Mouse (Mus musculus) gastrocnemius, postnatal 25 days (tissue): ENCODE measurements around the gene Mrpl38. TPM values are rescaled to one million over a fixed set of nuclear protein-coding genes. Genes with fewer than 3 reads are reported as not detected.
"Not testable (repeated sequence)": the region's sequence is repeated elsewhere in the genome, so short reads cannot be mapped to it uniquely, and the experiment has no call there.

ENCODE experiments used
- DNase-seq: peaks from one replicate; pipeline ENCODE4 v3.0.0; 2022
- total RNA-seq, 2 experiments: library from RNA; stranded (reverse); gene quantifications; 1 replicate in 1 of 2; 2 replicates in 1 of 2; pipeline ENCODE4 v1.2.3; 2021

The Mrpl38 gene
- total RNA-seq, 2 experiments from 2014 or later = 48.7 to 50.8 TPM

- peak; percentile 4 for DNase-seq
Measured at GRCm38 (mm10) chr11:116093771-116094565, 44.7 kb downstream of the Mrpl38 start.

GRCm38 (mm10) chr11:116092959-116093358, 45.7 kb downstream of the Mrpl38 start:
- not testable (repeated sequence) for DNase-seq

- DNase-seq = no peak
Measured at GRCm38 (mm10) chr11:116091591-116091990, 47.1 kb downstream of the Mrpl38 start.

DNA sequence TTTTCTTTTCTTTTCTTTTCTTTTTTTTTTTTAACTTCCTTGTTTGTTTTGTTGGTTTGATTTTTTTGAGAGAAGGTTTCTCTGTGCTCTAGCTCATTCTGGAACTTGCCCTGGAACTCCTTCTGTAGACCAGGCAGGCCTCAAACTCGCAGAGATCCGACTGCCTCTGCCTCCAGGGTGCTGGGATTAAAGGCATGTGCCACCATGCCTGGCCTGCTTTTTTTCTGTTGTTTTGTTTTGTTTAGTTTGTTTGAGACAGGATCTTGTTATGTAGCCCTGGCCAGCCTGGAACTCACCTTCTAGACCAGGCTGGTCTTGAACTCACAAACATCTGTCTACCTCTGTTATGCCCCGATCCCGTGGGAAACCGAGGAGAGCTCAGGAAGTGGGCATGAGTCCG, 49.1 kb downstream of the Mrpl38 start:
- DNase-seq = no peak

DNA sequence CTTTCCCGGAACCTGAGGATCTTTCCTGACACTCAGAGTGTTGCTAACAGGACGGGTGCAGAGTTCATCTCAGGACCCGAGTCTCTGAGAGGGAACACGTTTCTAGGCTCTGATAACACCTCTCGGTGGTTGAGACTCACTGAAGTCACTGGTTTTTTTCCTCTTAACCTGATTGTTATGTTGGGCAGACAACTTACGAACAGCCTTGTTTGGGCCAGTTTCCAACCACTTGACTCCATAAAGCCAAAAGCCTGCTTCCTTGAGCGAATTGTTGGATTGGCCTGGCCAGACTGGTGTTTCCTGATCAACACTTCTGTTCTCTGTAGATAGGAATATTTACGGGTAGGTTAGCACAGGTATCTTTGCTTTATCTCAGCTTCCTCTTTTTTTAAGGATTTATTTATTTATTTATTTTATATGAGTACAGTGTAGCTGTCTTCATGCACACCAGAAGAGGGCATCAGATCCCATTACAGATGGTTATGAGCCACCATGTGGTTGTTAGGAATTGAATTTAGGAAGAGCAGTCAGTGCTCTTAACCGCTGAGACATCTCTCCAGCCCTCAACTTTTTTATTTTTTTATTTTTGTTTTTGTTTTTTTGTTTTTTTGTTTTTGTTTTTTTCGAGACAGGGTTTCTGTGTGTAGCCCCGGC, 49.8 kb downstream of the Mrpl38 start:
- DNase-seq = no peak

DNA sequence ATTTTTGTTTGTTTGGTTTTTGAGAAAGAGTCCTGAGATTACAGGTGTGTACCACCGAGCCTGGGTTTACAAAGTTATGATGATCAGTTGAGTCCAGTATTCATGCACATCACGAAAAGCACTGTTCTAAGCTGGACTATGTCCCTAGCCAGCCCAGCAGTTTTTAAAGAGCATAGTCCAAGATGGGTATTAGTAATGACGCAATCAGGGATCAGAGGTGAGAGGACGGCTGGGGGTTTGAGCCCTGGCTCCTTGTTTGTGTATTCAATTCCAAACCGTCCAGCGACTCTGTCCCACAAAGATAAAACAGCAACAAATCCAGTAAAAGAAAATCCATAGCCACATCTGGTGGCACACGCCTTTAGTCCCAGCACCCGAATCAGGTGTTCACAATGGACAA, 50.5 kb downstream of the Mrpl38 start:
- DNase-seq = no peak

DNA sequence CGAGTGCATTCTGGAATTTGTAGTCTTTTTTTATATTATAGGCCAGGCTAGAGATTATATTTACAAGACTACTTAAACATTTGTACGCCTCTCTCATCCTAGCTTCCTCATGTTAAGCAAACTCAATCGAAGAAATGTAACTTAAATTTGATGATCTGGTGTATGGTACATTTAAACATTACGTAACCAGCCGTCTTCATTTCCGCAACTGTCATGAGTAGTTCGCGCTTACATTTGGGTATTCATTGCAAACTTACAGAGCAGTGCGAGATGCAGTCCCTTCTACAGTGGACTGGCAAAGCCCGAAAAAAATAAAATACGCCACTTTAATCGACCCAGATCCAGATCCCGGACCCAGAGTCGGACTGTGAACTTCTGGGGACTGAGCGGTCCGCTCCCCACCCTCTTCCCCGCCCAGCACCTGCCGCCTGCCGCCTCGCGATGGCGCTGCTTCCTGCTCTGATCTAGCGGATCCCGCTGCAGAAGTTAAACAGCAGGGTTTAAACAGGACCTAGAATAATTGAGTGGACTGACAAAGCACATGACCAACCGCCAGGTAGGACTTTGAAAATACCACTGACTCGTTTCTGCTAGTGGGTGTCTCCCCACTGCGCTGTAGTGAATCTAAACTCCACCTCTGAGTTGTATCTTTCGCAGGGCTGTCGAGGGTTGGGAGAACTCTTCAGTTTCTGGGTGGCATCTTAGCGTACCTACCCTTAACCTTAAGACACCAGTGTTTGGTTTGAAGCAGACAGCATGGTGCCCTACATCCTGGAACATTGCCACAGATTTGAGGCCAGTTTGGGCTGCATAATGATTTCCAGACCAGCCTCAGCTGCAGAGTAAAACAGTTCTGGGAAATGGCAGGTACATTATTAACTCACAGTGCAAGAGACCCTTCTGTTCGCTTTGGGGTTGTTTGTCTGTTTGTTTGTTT, 51.2 kb downstream of the Mrpl38 start:
- peak; percentile 88 for DNase-seq

DNA sequence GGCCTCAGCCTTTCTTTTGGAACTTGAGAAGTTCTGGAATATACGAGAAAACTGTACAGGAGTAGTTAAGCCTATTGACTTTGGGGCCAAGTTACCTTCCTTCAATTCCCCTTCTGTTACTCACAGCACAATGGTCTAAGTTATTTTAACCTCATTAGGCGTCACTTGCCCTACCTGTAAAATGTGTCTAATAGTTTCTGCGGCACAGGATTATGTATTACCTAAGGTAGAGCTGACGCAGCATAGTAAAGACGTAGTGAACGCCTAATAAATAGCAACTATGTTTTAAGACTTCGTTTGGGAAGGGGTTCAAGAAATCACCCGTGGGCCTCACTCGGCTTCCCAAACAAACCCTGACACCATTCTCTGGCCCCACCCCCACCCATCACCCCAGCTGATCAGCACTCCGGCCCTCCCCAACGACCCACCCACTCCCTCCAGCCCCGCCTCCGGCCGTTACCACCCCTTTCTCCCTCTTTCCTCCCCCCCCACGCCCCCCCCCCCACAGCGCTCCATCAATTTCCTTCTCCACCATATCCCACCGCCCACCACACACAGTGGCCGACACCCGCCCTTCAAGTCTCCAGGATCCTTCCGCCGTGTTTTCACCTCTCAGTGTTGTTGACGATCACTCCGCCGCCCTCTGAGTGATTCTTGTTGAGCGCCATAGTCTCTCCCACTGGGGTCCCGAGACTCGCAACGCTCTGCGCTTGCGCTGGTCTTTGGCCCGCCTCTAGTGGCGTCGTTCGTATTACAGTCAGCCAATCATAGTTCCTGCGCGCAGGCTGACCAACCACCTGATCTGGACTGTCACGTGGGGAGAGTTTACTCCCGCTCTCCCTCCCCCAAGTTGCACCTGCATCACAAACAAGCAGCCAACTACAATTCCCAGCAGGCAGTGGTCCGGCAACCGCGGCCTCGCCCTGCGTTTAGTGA, 52.1 kb downstream of the Mrpl38 start, which contains the start of gene Wbp2:
TSS of gene Wbp2 (minus strand) at position 738 of the 936 bp plus-strand sequence.
- DNase-seq = peak; percentile 98

- DNase-seq = no peak
Measured at GRCm38 (mm10) chr11:116084166-116084565, 54.5 kb downstream of the Mrpl38 start.

DNA sequence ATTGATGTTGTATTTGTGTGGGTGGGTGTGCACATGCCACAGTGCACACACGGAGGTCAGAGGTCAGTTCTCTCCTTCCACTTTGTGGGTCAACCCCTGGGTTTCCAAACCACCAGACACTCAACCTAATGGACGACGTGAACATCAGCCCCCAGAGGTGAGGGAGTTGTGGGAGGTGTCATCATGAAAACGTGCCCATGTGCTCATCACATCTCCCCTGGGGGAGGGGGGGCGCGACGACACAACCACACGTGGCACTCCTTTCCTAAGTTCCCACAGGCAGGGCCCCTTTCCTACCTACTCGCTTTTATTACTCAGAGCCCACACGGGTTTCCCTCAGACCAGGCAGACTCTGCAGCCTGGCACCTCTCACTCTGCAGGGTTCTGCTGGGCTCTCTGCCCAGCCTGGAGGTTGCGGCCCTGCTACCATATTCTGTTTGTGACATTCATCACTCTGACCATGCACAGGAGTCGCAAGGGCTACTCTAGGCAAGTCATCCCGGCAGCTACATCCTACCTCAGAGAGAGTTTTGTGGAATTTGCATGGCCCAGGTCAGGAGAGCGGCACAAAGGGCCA, 55.5 kb downstream of the Mrpl38 start:
- no peak for DNase-seq

Other genes with a start within 250 kb of the Mrpl38 start
- 1 to 10 TPM in 1 of 2 experiments, under 1 TPM in 1; 0.51 to 1.9 TPM for gene Smim5, start 238.9 kb downstream of the Mrpl38 start, total RNA-seq
- not detected for gene Smim6, start 226.9 kb downstream of the Mrpl38 start, total RNA-seq
- gene Sap30bp, start 205.6 kb downstream of the Mrpl38 start, total RNA-seq = 10 to 100 TPM in 1 of 2 experiments, 1 to 10 TPM in 1; 9.4 to 14.5 TPM
- 1 to 10 TPM; 4.9 to 6.8 TPM for gene Recql5, start 205.4 kb downstream of the Mrpl38 start, total RNA-seq
- gene Itgb4, start 164.2 kb downstream of the Mrpl38 start, total RNA-seq = 1 to 10 TPM; 4.2 to 4.5 TPM
- 1 to 10 TPM; 3.6 to 4.3 TPM for gene Galk1, start 126.1 kb downstream of the Mrpl38 start, total RNA-seq
- 10 to 100 TPM; 65.8 to 68.4 TPM for gene H3f3b, start 110.9 kb downstream of the Mrpl38 start, total RNA-seq
- gene Unk, start 108.5 kb downstream of the Mrpl38 start, total RNA-seq = 1 to 10 TPM; 6.1 to 6.6 TPM
- under 1 TPM; 0.16 to 0.38 TPM for gene Unc13d, start 60.9 kb downstream of the Mrpl38 start, total RNA-seq
- gene Wbp2, start 51.9 kb downstream of the Mrpl38 start, total RNA-seq = 10 to 100 TPM; 58.1 to 64.4 TPM
- 10 to 100 TPM in 1 of 2 experiments, 1 to 10 TPM in 1; 7.9 to 14.5 TPM for gene Trim47, start 11.7 kb downstream of the Mrpl38 start, total RNA-seq
- gene Trim65, start 7.7 kb downstream of the Mrpl38 start, total RNA-seq = 1 to 10 TPM; 5.1 to 5.4 TPM
- gene Fbf1, start 29.3 kb upstream of the Mrpl38 start, total RNA-seq = 10 to 100 TPM in 1 of 2 experiments, 1 to 10 TPM in 1; 8.8 to 11.4 TPM
- 10 to 100 TPM; 19.9 to 22.5 TPM for gene Ten1, start 60.0 kb upstream of the Mrpl38 start, total RNA-seq
- 10 to 100 TPM; 56.1 to 73.6 TPM for gene Acox1, start 60.2 kb upstream of the Mrpl38 start, total RNA-seq
- gene Evpl, start 99.2 kb upstream of the Mrpl38 start, total RNA-seq = under 1 TPM; 0.05 to 0.13 TPM
- gene Srp68, start 135.3 kb upstream of the Mrpl38 start, total RNA-seq = 10 to 100 TPM; 65.8 to 75.9 TPM
- gene Galr2, start 142.1 kb upstream of the Mrpl38 start, total RNA-seq = under 1 TPM in 1 of 2 experiments, not detected in 1; 0.31 TPM
- 10 to 100 TPM; 66.5 to 69.1 TPM for gene Exoc7, start 168.4 kb upstream of the Mrpl38 start, total RNA-seq
- under 1 TPM in 1 of 2 experiments, not detected in 1; 0.27 TPM for gene Foxj1, start 196.5 kb upstream of the Mrpl38 start, total RNA-seq